Mouse (Mus musculus) intestine, embryonic 16.5 days (tissue): ENCODE measurements around the gene Cxcl9. TPM values are rescaled to one million over a fixed set of nuclear protein-coding genes. Genes with fewer than 3 reads are reported as not detected.
A peak's percentile ranks its signal among the peaks of the same experiment; 100 is the strongest.

Experiments
- ATAC-seq: fragments of 200-750 bp; cut with Nextera tagmentation; 2 replicates; pipeline ENCODE4 v1.8.0; 2017; ENCODE audit warnings: moderate TSS enrichment, moderate library complexity
- H3K27ac ChIP-seq: fragments of 300-500 bp; sonication (generic); 2 replicates; pipeline ENCODE4 v1.5.1; 2014; ENCODE audit warnings: mild to moderate bottlenecking, low read length
- H3K27me3 ChIP-seq: fragments of 300-500 bp; sonication (generic); replicated peaks from 2 replicates; pipeline ENCODE4 v1.6.1; 2014; ENCODE audit warnings: low read length, control low read depth, mixed read lengths; ENCODE audit not compliant: control insufficient read depth, insufficient read depth
- H3K36me3 ChIP-seq: fragments of 300-500 bp; sonication (generic); 2 replicates; pipeline ENCODE4 v1.6.1; 2014; ENCODE audit warnings: low read length, control low read depth; ENCODE audit not compliant: control insufficient read depth, insufficient read depth
- H3K4me1 ChIP-seq: fragments of 300-500 bp; sonication (generic); 2 replicates; pipeline ENCODE4 v1.6.1; 2014; ENCODE audit warnings: low read length, control low read depth, mixed read lengths; ENCODE audit not compliant: control insufficient read depth, insufficient read depth
- H3K4me2 ChIP-seq: fragments of 300-500 bp; sonication (generic); 2 replicates; pipeline ENCODE4 v1.6.1; 2014; ENCODE audit warnings: low read depth, low read length, control low read depth
- H3K4me3 ChIP-seq: fragments of 300-500 bp; sonication (generic); 2 replicates; pipeline ENCODE4 v1.5.1; 2014; ENCODE audit warnings: mild to moderate bottlenecking, low read length
- H3K9ac ChIP-seq: fragments of 300-500 bp; sonication (generic); 2 replicates; pipeline ENCODE4 v1.6.1; 2014; ENCODE audit warnings: low read depth, low read length
- H3K9me3 ChIP-seq: fragments of 300-500 bp; sonication (generic); 2 replicates; pipeline ENCODE4 v1.6.1; 2016; ENCODE audit warnings: low read length, control low read depth; ENCODE audit not compliant: control insufficient read depth
- WGBS: fragments of 180-500 bp; shearing (Covaris S2); extraction: QIAGEN DNeasy Blood & Tissue Kit; methylation state at CpG from one replicate; pipeline ENCODE4 v1.1.7; 2014; 5-methylcytosine and 5-hydroxymethylcytosine counted together
- polyA plus RNA-seq: library from polyadenylated mRNA; unstranded; fragments of >200 nt; fragmentation: Nextera tagmentation; extraction: Ambion mirVana; gene quantifications from 2 replicates; pipeline ENCODE4 v1.2.1, GENCODE M21; 2015

The Cxcl9 gene
- polyA plus RNA-seq, 1 experiment from 2014 or later: not detected

- WGBS: 83% methylated on average over 7 of the region's 7 CpGs
- H3K27ac ChIP-seq: no peak overlapping the region
Observed at GRCm38 (mm10) chr5:92349731-92350130, 21.9 kb upstream of the Cxcl9 start.

GRCm38 (mm10) chr5:92348794-92349413 is 21.0 kb upstream of the Cxcl9 start, which contains the start of gene Cxcl10:
Gene Cxcl10 (minus strand): TSS chr5:92348889.
- Histone ChIP-seq H3K9ac (no peak within 1 kb of the TSS), H3K36me3 (no peaks in the 10 kb centered on the region), H3K4me2 (peak within 1 kb of the TSS; percentile 48), H3K4me3 (peak within 1 kb of the TSS; percentile 36), H3K27ac (no peak within 1 kb of the TSS), H3K4me1 (peaks cover 10% of the 10 kb centered on the region), H3K27me3 (no peaks in the 10 kb centered on the region), H3K9me3 (no peaks in the 10 kb centered on the region)
- ATAC-seq: peak; percentile 89
- 10% methylated on average over 14 of the region's 14 CpGs for WGBS

More at GRCm38 (mm10) chr5:92349731-92350130, 21.9 kb upstream of the Cxcl9 start:
- Histone ChIP-seq H3K4me2 (no peak overlapping the region), H3K36me3 (no peaks in the 10 kb centered on the region), H3K27me3 (no peaks in the 10 kb centered on the region), H3K9me3 (no peaks in the 10 kb centered on the region), H3K4me1 (peaks cover 10% of the 10 kb centered on the region), H3K9ac (no peak overlapping the region), H3K4me3 (no peak overlapping the region)
- ATAC-seq: no peak

DNA sequence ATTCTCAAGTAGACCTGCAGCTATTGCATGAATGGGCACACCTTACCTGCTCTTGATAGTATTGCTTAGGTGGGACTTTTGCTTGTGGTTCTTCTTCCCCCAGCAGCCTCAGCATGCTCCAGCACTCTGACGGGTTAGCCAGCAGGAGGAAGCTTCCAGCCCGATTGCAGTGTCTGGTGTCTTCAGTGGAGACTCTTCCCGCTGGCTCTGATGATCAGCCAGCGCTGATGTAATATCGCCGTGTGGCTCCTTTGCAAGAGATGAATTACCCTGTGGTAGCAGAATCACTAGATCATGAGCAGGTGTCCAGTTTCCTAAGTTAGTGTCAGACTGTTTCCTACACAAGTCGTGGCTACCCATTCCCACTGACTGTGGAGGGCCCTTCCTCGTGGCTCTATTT is 17.1 kb upstream of the Cxcl9 start:
- Histone ChIP-seq H3K9ac (no peak overlapping the region), H3K4me2 (no peak overlapping the region), H3K4me1 (peaks cover 8% of the 10 kb centered on the region), H3K27ac (no peak overlapping the region), H3K36me3 (no peaks in the 10 kb centered on the region), H3K9me3 (no peaks in the 10 kb centered on the region), H3K27me3 (no peaks in the 10 kb centered on the region), H3K4me3 (no peak overlapping the region)
- ATAC-seq: no peak
- WGBS: 79% methylated on average over 8 of the region's 8 CpGs

DNA sequence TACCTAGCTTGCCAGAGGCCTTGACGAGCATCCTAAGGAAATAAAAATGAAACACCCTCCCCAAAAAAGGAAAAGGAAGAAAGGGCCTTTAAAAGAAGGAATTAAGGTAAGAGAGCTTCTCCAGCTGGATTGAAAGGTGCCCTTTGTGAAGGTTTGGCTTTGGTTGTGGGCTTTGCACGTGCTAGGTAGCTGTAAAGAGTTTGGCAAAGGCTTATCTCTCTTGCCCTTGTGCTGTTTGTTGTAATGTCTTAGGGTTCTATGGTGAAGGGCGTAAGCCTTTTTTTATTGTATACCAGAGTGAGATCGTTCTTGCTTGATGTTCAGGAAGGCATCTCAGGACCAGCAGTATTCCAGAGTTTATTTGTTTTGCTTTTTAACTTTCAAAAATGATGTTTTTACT is 12.7 kb upstream of the Cxcl9 start:
- Histone ChIP-seq H3K4me1 (no peaks in the 10 kb centered on the region), H3K36me3 (no peaks in the 10 kb centered on the region), H3K9ac (no peak overlapping the region), H3K27ac (no peak overlapping the region), H3K27me3 (no peaks in the 10 kb centered on the region), H3K4me3 (no peak overlapping the region), H3K9me3 (no peaks in the 10 kb centered on the region), H3K4me2 (no peak overlapping the region)
- ATAC-seq: no peak
- 70% methylated on average over 4 of the region's 4 CpGs for WGBS

GRCm38 (mm10) chr5:92336743-92337142 is 8.9 kb upstream of the Cxcl9 start:
- Histone ChIP-seq H3K4me1 (peaks cover 4% of the 10 kb centered on the region; the same call in 1 of the 2 replicates), H3K9ac (no peak overlapping the region), H3K4me2 (no peak overlapping the region), H3K27ac (no peak overlapping the region), H3K9me3 (no peaks in the 10 kb centered on the region), H3K4me3 (no peak overlapping the region), H3K36me3 (no peaks in the 10 kb centered on the region), H3K27me3 (no peaks in the 10 kb centered on the region)
- 82% methylated on average over 3 of the region's 3 CpGs for WGBS
- ATAC-seq: no peak

- peak; percentile 71 for ATAC-seq
- H3K27ac ChIP-seq: peak overlapping the region; percentile 79
- 34% methylated on average over 9 of the region's 9 CpGs for WGBS
- peaks cover 5% of the 10 kb centered on the region; the same call in 1 of the 2 replicates for H3K4me1 ChIP-seq
- H3K9ac ChIP-seq: peak overlapping the region; percentile 11; the same call in 1 of the 2 replicates
- H3K4me3 ChIP-seq: no peak overlapping the region; the same call in 1 of the 2 replicates
- H3K36me3 ChIP-seq: no peaks in the 10 kb centered on the region
- no peaks in the 10 kb centered on the region for H3K27me3 ChIP-seq
- no peaks in the 10 kb centered on the region for H3K9me3 ChIP-seq
- H3K4me2 ChIP-seq: peak overlapping the region; percentile 33
Observed at GRCm38 (mm10) chr5:92332359-92332840, 4.5 kb upstream of the Cxcl9 start.

DNA sequence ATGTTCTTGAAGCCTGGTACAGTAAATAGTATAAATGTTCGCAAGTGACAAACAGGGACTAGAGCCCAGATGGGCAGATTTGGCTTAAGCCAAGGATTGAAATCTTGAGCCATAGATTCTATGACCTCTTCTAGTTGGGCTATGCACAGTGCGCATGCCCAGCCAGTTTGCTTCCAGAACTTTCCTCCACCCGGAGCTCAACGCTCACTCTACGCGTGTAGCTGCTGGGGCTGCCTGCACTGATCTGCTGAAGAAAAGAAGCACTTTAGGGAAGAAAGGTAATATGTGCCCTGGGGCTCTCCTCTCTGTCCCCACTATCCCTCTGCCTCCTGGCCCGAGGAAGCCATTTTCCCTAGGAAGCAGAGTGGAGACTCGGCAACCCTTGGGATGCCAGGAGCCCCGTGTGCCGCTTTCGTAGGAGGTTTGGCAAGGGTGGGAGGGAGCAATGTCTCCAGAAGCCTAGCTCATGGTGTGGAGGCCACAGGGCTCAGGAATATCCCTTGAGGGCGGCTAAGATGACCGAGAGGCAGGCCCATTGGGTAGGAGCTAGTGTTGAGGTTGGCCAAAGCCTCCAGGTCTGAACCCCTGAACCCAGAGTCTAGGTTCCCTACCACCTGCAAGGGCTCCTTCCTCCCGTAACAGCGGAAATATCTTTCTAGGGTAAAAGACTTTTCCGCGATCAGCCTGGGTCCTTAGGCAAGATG is 3.9 kb upstream of the Cxcl9 start, which contains the start of gene Art3:
TSS of gene Art3 (plus strand) at position 193 of the 704 bp plus-strand sequence.
- H3K4me2 ChIP-seq: peak within 1 kb of the TSS; percentile 33
- no peaks in the 10 kb centered on the region for H3K36me3 ChIP-seq
- H3K9me3 ChIP-seq: no peaks in the 10 kb centered on the region
- 87% methylated on average over 17 of the region's 17 CpGs for WGBS
- no peaks in the 10 kb centered on the region for H3K27me3 ChIP-seq
- peak within 1 kb of the TSS; percentile 11; the same call in 1 of the 2 replicates for H3K9ac ChIP-seq
- H3K4me1 ChIP-seq: peaks cover 5% of the 10 kb centered on the region; the same call in 1 of the 2 replicates
- no peak within 1 kb of the TSS; the same call in 1 of the 2 replicates for H3K4me3 ChIP-seq
- ATAC-seq: no peak
- peak within 1 kb of the TSS; percentile 79 for H3K27ac ChIP-seq

GRCm38 (mm10) chr5:92331122-92331521 is 3.2 kb upstream of the Cxcl9 start:
- Histone ChIP-seq H3K27me3 (no peaks in the 10 kb centered on the region), H3K4me3 (no peak overlapping the region), H3K36me3 (no peaks in the 10 kb centered on the region), H3K4me1 (peaks cover 5% of the 10 kb centered on the region; the same call in 1 of the 2 replicates), H3K9ac (no peak overlapping the region), H3K9me3 (no peaks in the 10 kb centered on the region), H3K4me2 (no peak overlapping the region), H3K27ac (no peak overlapping the region)
- ATAC-seq: no peak
- 86% methylated on average over 12 of the region's 12 CpGs for WGBS

- 67% methylated on average over 6 of the region's 6 CpGs for WGBS
- no peaks in the 10 kb centered on the region for H3K27me3 ChIP-seq
- no peak overlapping the region for H3K9ac ChIP-seq
- no peak for ATAC-seq
- no peak overlapping the region for H3K27ac ChIP-seq
- H3K9me3 ChIP-seq: no peaks in the 10 kb centered on the region
- H3K4me3 ChIP-seq: no peak overlapping the region
- no peak overlapping the region for H3K4me2 ChIP-seq
- H3K4me1 ChIP-seq: peaks cover 5% of the 10 kb centered on the region; the same call in 1 of the 2 replicates
- no peaks in the 10 kb centered on the region for H3K36me3 ChIP-seq
Observed at GRCm38 (mm10) chr5:92327367-92327766, 512 bp downstream of the Cxcl9 start.
